Mouse (Mus musculus): ENCODE results near the gene Iqgap2. TPM values are rescaled to one million over a fixed set of nuclear protein-coding genes. Genes with fewer than 3 reads are reported as not detected.

Gene Iqgap2
- polyA plus RNA-seq, 1 experiment from 2014 or later: 31.5 TPM

DNA sequence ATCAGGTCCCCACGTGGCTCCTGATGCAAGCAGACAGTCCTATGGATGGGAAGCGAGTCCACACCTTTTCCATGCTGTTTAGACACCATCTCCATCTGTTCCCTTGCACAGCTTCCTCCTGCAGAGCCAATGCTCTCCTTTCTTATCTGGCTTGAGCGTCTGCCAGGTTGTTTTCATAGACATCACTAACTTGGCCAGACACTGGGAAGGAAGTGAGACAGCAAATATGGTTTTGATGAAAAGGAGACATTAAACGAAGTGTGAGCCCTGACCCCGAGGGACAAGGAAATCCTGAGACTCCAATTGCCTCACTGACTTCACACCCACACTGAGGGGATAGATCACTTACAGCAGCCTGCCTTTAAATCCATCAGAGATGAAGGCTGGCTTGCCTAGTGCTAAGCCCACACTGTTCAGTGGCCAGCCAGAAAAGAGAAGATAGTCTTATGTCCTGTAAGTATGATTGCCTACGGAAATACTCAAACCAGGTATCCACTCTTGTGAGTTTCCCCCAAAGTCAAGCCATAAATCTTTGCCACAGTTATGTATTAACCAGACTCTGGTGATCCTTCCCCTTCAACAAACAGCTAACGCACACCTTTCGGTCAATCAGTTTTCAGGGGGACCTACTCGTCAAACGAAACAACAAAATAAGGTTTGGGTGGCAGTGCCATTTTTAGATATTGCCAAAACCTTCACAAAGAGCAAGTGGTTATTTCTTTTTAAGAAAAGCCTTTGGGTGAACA is 102.9 kb downstream of the Iqgap2 start:
- Histone ChIP-seq H3K4me2 (replicated peaks; ENCODE audit: low read depth) (0 out of 2 replicates have a peak overlapping the region, but pooled peaks have one; percentile 4), H3K9ac (ENCODE audit: low read depth, low read length) (no peak overlapping the region), H3K4me3 (ENCODE audit: low read depth, low read length) (no peak overlapping the region), H3K27ac (ENCODE audit: low read depth, low read length) (no peak overlapping the region), H3K27me3 (replicated peaks; ENCODE audit: control insufficient read depth, insufficient read depth, low read length) (no peaks in the 10 kb centered on the region), H3K36me3 (ENCODE audit: control insufficient read depth, insufficient read depth) (no peaks in the 10 kb centered on the region), H3K9me3 (ENCODE audit: control insufficient read depth) (no peaks in the 10 kb centered on the region), H3K4me1 (replicated peaks; ENCODE audit: control insufficient read depth, insufficient read depth, low read length) (peaks cover 9% of the 10 kb centered on the region)
- TF ChIP-seq CTCF (IDR thresholded peaks at IDR 0.05; ENCODE audit: low read depth): no peak
- no peak for ATAC-seq
- 37% methylated on average over 10 of the region's 10 CpGs for WGBS

DNA sequence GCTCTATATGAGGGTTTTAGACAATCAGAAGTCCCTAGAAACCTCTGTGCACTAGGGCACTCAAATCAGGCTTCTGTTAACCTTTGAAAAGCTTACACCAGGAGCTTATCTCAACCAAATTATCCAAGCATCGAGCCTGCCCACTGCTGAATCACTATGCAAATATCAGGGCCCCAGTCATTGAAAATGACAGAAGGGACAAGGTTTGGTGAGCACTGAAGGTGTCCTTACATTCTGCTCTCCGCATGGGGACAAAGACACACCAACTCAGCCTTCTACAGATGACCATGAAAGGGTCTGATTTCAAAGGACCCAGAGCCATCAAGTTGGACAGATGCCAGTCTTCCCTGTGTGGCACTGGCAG is 108.8 kb downstream of the Iqgap2 start:
- WGBS: 37% methylated on average over 2 of the region's 2 CpGs
- Histone ChIP-seq H3K4me2 (replicated peaks; ENCODE audit: low read depth) (no peak overlapping the region), H3K9me3 (ENCODE audit: control insufficient read depth) (no peaks in the 10 kb centered on the region), H3K4me3 (ENCODE audit: low read depth, low read length) (no peak overlapping the region), H3K4me1 (replicated peaks; ENCODE audit: control insufficient read depth, insufficient read depth, low read length) (peaks cover 30% of the 10 kb centered on the region), H3K27me3 (replicated peaks; ENCODE audit: control insufficient read depth, insufficient read depth, low read length) (no peaks in the 10 kb centered on the region), H3K9ac (ENCODE audit: low read depth, low read length) (no peak overlapping the region), H3K27ac (ENCODE audit: low read depth, low read length) (no peak overlapping the region), H3K36me3 (ENCODE audit: control insufficient read depth, insufficient read depth) (no peaks in the 10 kb centered on the region)
- no peak for ATAC-seq
- no peak for TF ChIP-seq CTCF (IDR thresholded peaks at IDR 0.05; ENCODE audit: low read depth)

DNA sequence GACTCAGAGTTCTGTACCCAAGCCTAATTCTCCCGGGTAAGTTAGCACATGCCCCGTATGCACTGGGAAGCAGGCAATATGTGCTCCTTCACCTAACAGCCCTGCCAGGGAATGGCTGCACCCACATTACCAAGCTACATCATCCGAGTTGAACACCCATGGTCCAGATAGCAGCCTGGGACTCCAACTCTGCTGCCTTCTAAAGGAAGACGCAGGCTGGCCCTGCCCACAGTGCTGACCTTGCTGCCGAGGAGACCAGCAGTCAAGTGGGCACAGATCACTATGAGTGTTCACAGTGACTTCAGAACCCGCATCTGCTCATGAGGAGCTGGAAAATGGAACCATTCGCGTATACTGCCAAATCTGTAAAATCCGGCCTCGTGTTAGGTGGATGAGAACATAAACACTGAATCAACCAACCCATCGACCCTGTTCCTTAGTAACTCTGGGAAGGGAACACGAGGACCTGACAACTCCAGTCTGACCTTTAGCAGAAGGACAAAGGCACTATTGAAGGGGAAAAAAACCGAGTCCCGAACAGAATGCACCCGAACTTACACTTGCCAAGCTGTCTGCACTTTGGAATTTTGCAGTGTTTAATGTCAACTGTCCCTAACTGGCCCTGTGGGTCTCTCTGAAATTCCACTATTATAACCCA is 109.3 kb downstream of the Iqgap2 start:
- TF ChIP-seq CTCF (IDR thresholded peaks at IDR 0.05; ENCODE audit: low read depth): no peak
- Histone ChIP-seq H3K36me3 (ENCODE audit: control insufficient read depth, insufficient read depth) (no peaks in the 10 kb centered on the region), H3K9ac (ENCODE audit: low read depth, low read length) (no peak overlapping the region; the same call in 1 of the 2 replicates), H3K4me3 (ENCODE audit: low read depth, low read length) (no peak overlapping the region), H3K27ac (ENCODE audit: low read depth, low read length) (no peak overlapping the region), H3K4me2 (replicated peaks; ENCODE audit: low read depth) (no peak overlapping the region), H3K9me3 (ENCODE audit: control insufficient read depth) (no peaks in the 10 kb centered on the region), H3K27me3 (replicated peaks; ENCODE audit: control insufficient read depth, insufficient read depth, low read length) (no peaks in the 10 kb centered on the region), H3K4me1 (replicated peaks; ENCODE audit: control insufficient read depth, insufficient read depth, low read length) (peaks cover 30% of the 10 kb centered on the region)
- 49% methylated on average over 15 of the region's 15 CpGs for WGBS
- ATAC-seq: no peak

DNA sequence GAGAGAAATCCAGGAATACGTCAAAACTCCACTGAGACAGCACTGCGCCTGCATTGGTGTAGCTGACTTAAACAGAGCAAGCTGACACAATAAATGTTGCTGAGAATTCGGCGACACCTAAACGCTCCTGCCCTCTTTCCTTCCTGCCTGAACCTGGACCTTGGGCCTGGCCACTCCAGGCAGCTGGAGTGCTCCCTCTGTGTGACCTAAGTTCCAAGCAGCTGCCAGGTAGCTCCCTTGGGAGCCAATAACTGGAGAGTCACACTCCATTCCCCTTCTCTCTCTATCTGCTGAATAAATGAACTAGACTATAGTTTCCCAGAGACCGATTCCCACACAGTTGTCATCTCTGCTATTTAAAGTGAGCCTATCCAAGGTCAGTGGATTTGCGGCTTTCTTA is 111.7 kb downstream of the Iqgap2 start:
- H3K27ac ChIP-seq (ENCODE audit: low read depth, low read length): no peak overlapping the region
- H3K9ac ChIP-seq (ENCODE audit: low read depth, low read length): no peak overlapping the region
- H3K4me3 ChIP-seq (ENCODE audit: low read depth, low read length): no peak overlapping the region
- peaks cover 30% of the 10 kb centered on the region for H3K4me1 ChIP-seq (replicated peaks; ENCODE audit: control insufficient read depth, insufficient read depth, low read length)
- no peaks in the 10 kb centered on the region for H3K36me3 ChIP-seq (ENCODE audit: control insufficient read depth, insufficient read depth)
- H3K4me2 ChIP-seq (replicated peaks; ENCODE audit: low read depth): no peak overlapping the region
- TF ChIP-seq CTCF (IDR thresholded peaks at IDR 0.05; ENCODE audit: low read depth): no peak
- no peaks in the 10 kb centered on the region for H3K9me3 ChIP-seq (ENCODE audit: control insufficient read depth)
- ATAC-seq: no peak
- WGBS: 60% methylated on average over 7 of the region's 7 CpGs
- no peaks in the 10 kb centered on the region for H3K27me3 ChIP-seq (replicated peaks; ENCODE audit: control insufficient read depth, insufficient read depth, low read length)

DNA sequence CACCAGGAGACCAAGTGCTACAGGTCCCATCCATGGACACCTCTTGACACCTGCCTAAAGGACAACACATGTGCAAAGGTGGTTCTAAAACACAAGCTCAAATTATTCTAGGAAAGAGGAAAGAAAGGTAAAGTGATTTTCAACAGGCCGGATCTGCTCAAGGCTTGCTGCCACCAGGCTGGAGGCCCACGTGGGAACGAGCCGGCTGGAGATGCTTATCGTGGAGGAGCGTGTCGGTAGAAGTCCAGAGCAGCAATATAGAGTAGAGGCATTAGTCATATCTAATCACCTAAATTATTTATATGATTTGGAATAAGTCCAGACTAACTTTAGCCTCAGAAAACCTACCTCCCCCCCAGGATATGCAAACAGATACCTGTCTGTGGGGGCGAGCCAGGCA is 112.5 kb downstream of the Iqgap2 start:
- Histone ChIP-seq H3K4me2 (replicated peaks; ENCODE audit: low read depth) (0 out of 2 replicates have a peak overlapping the region, but pooled peaks have one; percentile 9), H3K27me3 (replicated peaks; ENCODE audit: control insufficient read depth, insufficient read depth, low read length) (no peaks in the 10 kb centered on the region), H3K36me3 (ENCODE audit: control insufficient read depth, insufficient read depth) (no peaks in the 10 kb centered on the region), H3K4me3 (ENCODE audit: low read depth, low read length) (no peak overlapping the region), H3K4me1 (replicated peaks; ENCODE audit: control insufficient read depth, insufficient read depth, low read length) (peaks cover 30% of the 10 kb centered on the region), H3K9ac (ENCODE audit: low read depth, low read length) (no peak overlapping the region), H3K9me3 (ENCODE audit: control insufficient read depth) (no peaks in the 10 kb centered on the region), H3K27ac (ENCODE audit: low read depth, low read length) (no peak overlapping the region)
- ATAC-seq: no peak
- no peak for TF ChIP-seq CTCF (IDR thresholded peaks at IDR 0.05; ENCODE audit: low read depth)
- 26% methylated on average over 8 of the region's 8 CpGs for WGBS

DNA sequence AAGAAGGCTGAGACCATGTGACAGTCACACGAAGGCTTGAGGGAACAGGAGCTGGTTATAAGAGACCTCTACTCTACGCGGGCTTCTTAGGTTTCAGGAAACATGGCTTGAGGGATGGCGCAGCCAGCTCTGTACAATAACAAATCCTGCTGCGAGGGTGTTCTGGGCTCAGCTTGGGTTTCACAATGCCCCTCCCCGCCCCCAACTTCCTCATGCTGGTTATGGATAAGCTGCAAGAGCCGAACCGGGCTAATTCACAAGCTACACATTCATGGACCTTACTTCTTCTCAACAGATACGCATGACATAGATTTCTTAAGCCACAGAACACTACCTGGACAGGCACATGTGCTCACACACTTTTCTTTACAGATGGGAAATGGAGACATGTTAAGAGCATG is 113.0 kb downstream of the Iqgap2 start:
- H3K4me2 ChIP-seq (replicated peaks; ENCODE audit: low read depth): no peak overlapping the region
- WGBS: 46% methylated on average over 9 of the region's 9 CpGs
- H3K27ac ChIP-seq (ENCODE audit: low read depth, low read length): no peak overlapping the region
- no peak overlapping the region for H3K9ac ChIP-seq (ENCODE audit: low read depth, low read length)
- TF ChIP-seq CTCF (IDR thresholded peaks at IDR 0.05; ENCODE audit: low read depth): no peak
- ATAC-seq: no peak
- no peak overlapping the region for H3K4me3 ChIP-seq (ENCODE audit: low read depth, low read length)
- H3K9me3 ChIP-seq (ENCODE audit: control insufficient read depth): no peaks in the 10 kb centered on the region
- H3K4me1 ChIP-seq (replicated peaks; ENCODE audit: control insufficient read depth, insufficient read depth, low read length): peaks cover 30% of the 10 kb centered on the region
- H3K27me3 ChIP-seq (replicated peaks; ENCODE audit: control insufficient read depth, insufficient read depth, low read length): no peaks in the 10 kb centered on the region
- H3K36me3 ChIP-seq (ENCODE audit: control insufficient read depth, insufficient read depth): no peaks in the 10 kb centered on the region
